Mouse (Mus musculus) embryonic facial prominence, embryonic 10.5 days (tissue): ENCODE results near the gene Kmt2b. TPM values are rescaled to one million over a fixed set of nuclear protein-coding genes. Genes with fewer than 3 reads are reported as not detected.

Experiments
- DNase-seq: peaks from one replicate; pipeline ENCODE4 v3.0.0-alpha.2; 2017; ENCODE audit warnings: low spot score
- H3K27ac ChIP-seq: fragments of 300-500 bp; sonication (generic); replicated peaks from 2 replicates; pipeline ENCODE4 v1.5.1; 2016; ENCODE audit warnings: mild to moderate bottlenecking
- H3K27me3 ChIP-seq: fragments of 300-500 bp; sonication (generic); replicated peaks from 2 replicates; pipeline ENCODE4 v1.6.1; 2016; ENCODE audit warnings: low read depth, mild to moderate bottlenecking; ENCODE audit not compliant: poor library complexity, severe bottlenecking
- H3K36me3 ChIP-seq: fragments of 300-500 bp; sonication (generic); replicated peaks from 2 replicates; pipeline ENCODE4 v1.6.1; 2016; ENCODE audit warnings: mild to moderate bottlenecking, moderate library complexity
- H3K4me1 ChIP-seq: fragments of 300-500 bp; sonication (generic); 2 replicates; pipeline ENCODE4 v1.6.1; 2016
- H3K4me3 ChIP-seq: fragments of 300-500 bp; sonication (generic); 2 replicates; pipeline ENCODE4 v1.5.1; 2016; ENCODE audit warnings: mild to moderate bottlenecking, moderate library complexity
- H3K9me3 ChIP-seq: fragments of 300-500 bp; sonication (generic); 2 replicates; pipeline ENCODE4 v1.6.1; 2016; ENCODE audit warnings: mild to moderate bottlenecking
- WGBS: fragments of 180-500 bp; shearing (Covaris S2); methylation state at CpG from one replicate; pipeline ENCODE4 v1.1.7; 2016; 5-methylcytosine and 5-hydroxymethylcytosine counted together
- polyA plus RNA-seq: library from polyadenylated mRNA; unstranded; fragments of >200 nt; fragmentation: Nextera tagmentation; extraction: Ambion mirVana; gene quantifications from 2 replicates; pipeline ENCODE4 v1.2.1, GENCODE M21; 2016

Kmt2b gene
- 8.9 and 10.2 TPM in 2 replicates for polyA plus RNA-seq

GRCm38 (mm10) chr7:30588676-30589434, at the start of gene Kmt2b:
Gene Kmt2b, minus strand, starts transcription at chr7:30588726.
- DNase-seq = peak; percentile 99
- H3K9me3 ChIP-seq = no peaks in the 10 kb centered on the region
- under 1% methylated on average over 66 of the region's 68 CpGs for WGBS
- peak within 1 kb of the TSS; percentile 99 for H3K27ac ChIP-seq
- peaks cover 24% of the 10 kb centered on the region for H3K4me1 ChIP-seq
- peak within 1 kb of the TSS; percentile 99 for H3K4me3 ChIP-seq
- H3K27me3 ChIP-seq = no peaks in the 10 kb centered on the region
- peaks cover 33% of the 10 kb centered on the region for H3K36me3 ChIP-seq

- Histone ChIP-seq H3K27ac (no peak overlapping the region), H3K9me3 (no peaks in the 10 kb centered on the region), H3K27me3 (peaks cover 58% of the 10 kb centered on the region), H3K36me3 (peaks cover 16% of the 10 kb centered on the region), H3K4me3 (peak overlapping the region; percentile 25), H3K4me1 (peaks cover 38% of the 10 kb centered on the region)
- peak; percentile 14 for DNase-seq
- 25% methylated on average over 11 of the region's 11 CpGs for WGBS
Observed at GRCm38 (mm10) chr7:30636395-30636794, 47.9 kb upstream of the Kmt2b start.

- Histone ChIP-seq H3K4me1 (peaks cover 38% of the 10 kb centered on the region), H3K4me3 (peak within 1 kb of the TSS; percentile 43), H3K9me3 (no peaks in the 10 kb centered on the region), H3K36me3 (peaks cover 10% of the 10 kb centered on the region), H3K27ac (no peak within 1 kb of the TSS; the same call in 1 of the 2 replicates), H3K27me3 (peaks cover 65% of the 10 kb centered on the region)
- DNase-seq = no peak
- WGBS = 4% methylated on average over 5 of the region's 5 CpGs
Observed at GRCm38 (mm10) chr7:30635752-30636151, 47.2 kb upstream of the Kmt2b start, which contains the start of gene Etv2. Gene Etv2, minus strand, starts transcription at chr7:30635852.

DNA sequence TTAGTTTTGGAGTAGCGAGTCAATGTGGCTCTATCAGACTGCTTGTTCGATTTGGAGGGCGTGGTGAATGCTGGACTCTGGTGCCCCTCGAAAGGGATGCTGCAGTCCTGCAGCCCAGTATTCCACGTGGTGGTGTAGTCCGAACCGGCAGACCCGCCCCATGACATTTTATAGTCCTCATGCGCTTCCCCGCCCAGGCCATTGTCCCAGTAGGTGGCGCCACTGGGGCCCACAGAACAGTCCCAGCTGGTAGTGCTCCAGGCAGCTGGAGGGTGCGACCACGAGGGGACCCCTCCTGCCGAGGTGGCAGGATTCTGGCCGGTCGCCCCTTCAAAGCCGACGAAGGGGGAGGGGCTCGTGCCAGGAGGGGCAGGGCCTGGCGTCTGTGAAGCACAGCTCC, 46.1 kb upstream of the Kmt2b start:
- H3K4me3 ChIP-seq = peak overlapping the region; percentile 43
- under 1% methylated on average over 20 of the region's 20 CpGs for WGBS
- no peaks in the 10 kb centered on the region for H3K36me3 ChIP-seq
- no peaks in the 10 kb centered on the region for H3K9me3 ChIP-seq
- peak; percentile 82 for DNase-seq
- H3K4me1 ChIP-seq = peaks cover 37% of the 10 kb centered on the region
- H3K27ac ChIP-seq = no peak overlapping the region; the same call in 1 of the 2 replicates
- H3K27me3 ChIP-seq = peaks cover 73% of the 10 kb centered on the region

- no peaks in the 10 kb centered on the region for H3K9me3 ChIP-seq
- no peak overlapping the region for H3K27ac ChIP-seq
- H3K4me3 ChIP-seq = peak overlapping the region; percentile 43
- whole genome bisulfite sequencing = 7% methylated on average over 27 of the region's 27 CpGs
- H3K27me3 ChIP-seq = peaks cover 73% of the 10 kb centered on the region
- no peaks in the 10 kb centered on the region for H3K36me3 ChIP-seq
- peak; percentile 42 for DNase-seq
- H3K4me1 ChIP-seq = peaks cover 30% of the 10 kb centered on the region
Observed at GRCm38 (mm10) chr7:30633762-30634412, 45.4 kb upstream of the Kmt2b start.

GRCm38 (mm10) chr7:30629013-30629412, 40.5 kb upstream of the Kmt2b start:
- no peaks in the 10 kb centered on the region for H3K9me3 ChIP-seq
- H3K36me3 ChIP-seq = peaks cover 6% of the 10 kb centered on the region
- DNase-seq = no peak
- peaks cover 41% of the 10 kb centered on the region for H3K27me3 ChIP-seq
- H3K4me1 ChIP-seq = peaks cover 15% of the 10 kb centered on the region
- H3K4me3 ChIP-seq = no peak overlapping the region
- no peak overlapping the region for H3K27ac ChIP-seq

DNA sequence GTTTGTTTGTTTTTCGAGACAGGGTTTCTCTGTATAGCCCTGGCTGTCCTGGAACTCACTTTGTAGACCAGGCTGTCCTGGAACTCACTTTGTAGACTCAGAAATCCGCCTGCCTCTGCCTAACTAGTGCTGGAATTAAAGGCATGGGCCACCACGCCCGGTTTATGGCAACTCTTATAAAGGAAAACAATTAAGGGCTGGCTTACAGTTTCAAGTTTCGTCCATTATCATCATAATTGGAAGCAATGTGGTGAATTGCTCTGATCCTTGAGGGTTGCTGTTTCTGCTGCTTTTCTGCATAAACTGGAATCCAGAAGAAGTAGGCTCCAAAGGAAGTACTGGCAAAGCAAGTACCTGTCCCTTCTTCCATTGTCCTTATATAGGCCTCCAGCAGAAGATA, 38.1 kb upstream of the Kmt2b start:
- H3K27ac ChIP-seq = no peak overlapping the region
- H3K4me1 ChIP-seq = peaks cover 10% of the 10 kb centered on the region
- H3K4me3 ChIP-seq = no peak overlapping the region; the same call in 1 of the 2 replicates
- peaks cover 17% of the 10 kb centered on the region for H3K27me3 ChIP-seq
- 81% methylated on average over 5 of the region's 5 CpGs for WGBS
- no peaks in the 10 kb centered on the region for H3K9me3 ChIP-seq
- DNase-seq = no peak
- peaks cover 29% of the 10 kb centered on the region for H3K36me3 ChIP-seq

DNA sequence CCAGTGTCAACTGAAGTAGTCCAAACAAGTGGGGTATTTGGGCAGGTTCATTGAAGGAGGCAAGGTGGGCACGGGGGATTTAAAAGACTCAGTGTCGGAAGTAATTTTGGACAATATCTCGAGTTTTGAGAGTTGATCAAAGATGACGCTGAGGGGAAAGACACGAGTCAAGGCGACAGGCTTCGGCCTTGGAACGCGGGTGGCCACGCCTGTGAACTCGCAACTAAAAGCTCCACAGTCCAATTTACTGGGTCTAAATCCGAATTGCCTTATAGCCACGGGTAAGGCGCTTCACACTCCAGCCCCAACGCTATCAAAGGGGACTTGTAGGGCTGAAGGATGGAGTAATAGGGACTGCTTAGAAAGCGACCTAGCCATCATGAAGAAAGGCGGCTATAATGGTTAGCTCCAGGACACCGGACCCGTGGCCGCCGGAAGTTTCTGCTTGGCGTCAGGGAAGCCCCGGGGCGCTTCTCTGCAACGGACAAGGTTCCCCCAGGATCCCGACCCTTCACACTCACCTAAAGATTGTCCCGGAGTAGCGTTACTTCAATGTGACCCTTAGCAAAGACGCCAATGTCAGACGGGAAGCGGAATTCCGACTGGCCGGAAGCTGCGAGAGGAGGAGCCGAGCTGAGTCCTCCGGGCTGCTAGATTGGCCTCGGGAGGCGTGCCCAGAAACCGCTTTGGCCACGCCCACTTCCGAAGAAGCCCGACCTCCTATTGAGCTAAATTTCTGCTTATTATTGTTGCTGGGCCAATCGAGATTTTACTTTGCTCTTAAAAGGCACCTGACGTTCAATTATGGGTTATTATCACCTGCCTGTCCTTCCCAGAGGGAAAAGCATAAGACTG, 37.2 kb upstream of the Kmt2b start, which contains the start of gene Cox6b1:
Cox6b1 (minus strand) TSS at position 622 of the 855 bp plus-strand sequence.
- no peaks in the 10 kb centered on the region for H3K9me3 ChIP-seq
- DNase-seq = peak; percentile 93
- peaks cover 38% of the 10 kb centered on the region for H3K36me3 ChIP-seq
- peaks cover 8% of the 10 kb centered on the region for H3K27me3 ChIP-seq
- H3K27ac ChIP-seq = peak within 1 kb of the TSS; percentile 88
- H3K4me3 ChIP-seq = peak within 1 kb of the TSS; percentile 92
- H3K4me1 ChIP-seq = peaks cover 10% of the 10 kb centered on the region
- 2% methylated on average over 44 of the region's 44 CpGs for WGBS

DNA sequence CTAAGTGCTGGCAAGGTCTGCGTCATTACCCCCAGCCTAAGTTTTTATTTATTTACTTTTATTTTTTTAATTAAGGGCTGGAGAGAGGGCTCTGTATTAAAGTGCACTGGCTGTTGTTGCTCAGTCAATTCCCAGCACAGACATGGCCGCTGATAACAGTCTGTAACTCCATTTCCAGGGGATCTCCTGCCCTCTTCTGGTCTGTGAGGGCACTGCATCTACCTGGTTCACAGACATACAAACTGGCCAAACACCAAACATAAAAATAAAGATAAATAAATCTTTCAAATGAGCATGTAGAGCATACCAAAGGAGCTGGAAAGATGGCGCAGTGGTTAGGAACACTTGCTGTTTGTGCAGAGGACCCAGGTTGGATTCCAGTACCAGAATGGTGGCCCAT, 30.7 kb upstream of the Kmt2b start:
- WGBS = 91% methylated on average over 3 of the region's 3 CpGs
- no peaks in the 10 kb centered on the region for H3K4me1 ChIP-seq
- 0 out of 2 replicates have a peak, but pooled peaks cover 2% of the 10 kb centered on the region for H3K9me3 ChIP-seq
- peak; percentile 40 for DNase-seq
- no peak overlapping the region for H3K27ac ChIP-seq
- H3K4me3 ChIP-seq = no peak overlapping the region
- no peaks in the 10 kb centered on the region for H3K27me3 ChIP-seq
- peaks cover 91% of the 10 kb centered on the region for H3K36me3 ChIP-seq

- no peaks in the 10 kb centered on the region for H3K4me1 ChIP-seq
- H3K9me3 ChIP-seq = 0 out of 2 replicates have a peak, but pooled peaks cover 2% of the 10 kb centered on the region
- no peak overlapping the region for H3K27ac ChIP-seq
- DNase-seq = no peak
- H3K4me3 ChIP-seq = no peak overlapping the region
- H3K27me3 ChIP-seq = no peaks in the 10 kb centered on the region
- H3K36me3 ChIP-seq = peaks cover 85% of the 10 kb centered on the region
- WGBS = 93% methylated on average over 9 of the region's 9 CpGs
Observed at GRCm38 (mm10) chr7:30618658-30619057, 30.1 kb upstream of the Kmt2b start.

DNA sequence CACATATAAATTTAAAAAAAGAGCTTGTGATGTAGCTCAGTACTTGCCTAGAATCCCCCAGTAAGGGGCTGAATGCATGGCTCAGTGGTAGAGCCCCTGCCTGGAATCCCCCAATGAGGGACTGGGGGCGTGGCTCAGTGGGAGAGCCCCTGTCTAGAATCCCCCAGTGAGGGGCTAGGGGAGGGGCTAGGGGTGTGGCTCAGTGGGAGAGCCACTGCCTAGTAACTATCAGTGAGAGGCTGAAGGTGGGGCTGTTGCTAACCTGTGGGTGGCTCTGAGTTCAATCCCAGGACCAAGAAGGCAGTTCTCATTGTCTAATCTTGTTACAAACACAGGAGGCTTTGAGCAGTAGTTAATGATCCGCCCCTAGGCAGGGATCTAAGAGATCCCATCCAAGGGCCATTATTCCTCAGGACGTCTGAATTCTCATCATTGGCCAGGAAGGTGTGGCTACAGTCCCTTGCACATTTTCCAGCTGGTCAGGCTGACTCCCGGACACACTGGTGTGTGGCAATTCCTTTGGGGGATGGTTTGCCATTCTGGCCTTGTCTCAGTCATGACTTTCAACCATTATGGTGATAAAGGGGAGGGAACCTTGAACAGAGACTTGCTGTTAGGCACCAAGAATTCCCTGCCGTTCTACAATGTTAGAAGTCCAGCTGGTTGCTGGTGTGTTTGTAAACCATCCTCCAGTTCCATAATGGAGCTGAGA, 26.7 kb upstream of the Kmt2b start:
- no peaks in the 10 kb centered on the region for H3K27me3 ChIP-seq
- no peak for DNase-seq
- WGBS = 64% methylated on average over 5 of the region's 5 CpGs
- 0 out of 2 replicates have a peak, but pooled peaks cover 2% of the 10 kb centered on the region for H3K9me3 ChIP-seq
- H3K4me1 ChIP-seq = no peaks in the 10 kb centered on the region
- no peak overlapping the region for H3K4me3 ChIP-seq
- H3K36me3 ChIP-seq = peaks cover 54% of the 10 kb centered on the region
- no peak overlapping the region for H3K27ac ChIP-seq
